Mouse (Mus musculus): Measurements from ENCODE around the gene Gm20695. TPM values are rescaled to one million over a fixed set of nuclear protein-coding genes. Genes with fewer than 3 reads are reported as not detected.

Gene Gm20695
- polyA plus RNA-seq (2012; rRNA removed) (0.17 and 0.26 TPM in 2 replicates), polyA plus RNA-seq (2014; fragmentation: Nextera tagmentation; extraction: Ambion mirVana) (0.46 and 0.75 TPM in 2 replicates)

DNA sequence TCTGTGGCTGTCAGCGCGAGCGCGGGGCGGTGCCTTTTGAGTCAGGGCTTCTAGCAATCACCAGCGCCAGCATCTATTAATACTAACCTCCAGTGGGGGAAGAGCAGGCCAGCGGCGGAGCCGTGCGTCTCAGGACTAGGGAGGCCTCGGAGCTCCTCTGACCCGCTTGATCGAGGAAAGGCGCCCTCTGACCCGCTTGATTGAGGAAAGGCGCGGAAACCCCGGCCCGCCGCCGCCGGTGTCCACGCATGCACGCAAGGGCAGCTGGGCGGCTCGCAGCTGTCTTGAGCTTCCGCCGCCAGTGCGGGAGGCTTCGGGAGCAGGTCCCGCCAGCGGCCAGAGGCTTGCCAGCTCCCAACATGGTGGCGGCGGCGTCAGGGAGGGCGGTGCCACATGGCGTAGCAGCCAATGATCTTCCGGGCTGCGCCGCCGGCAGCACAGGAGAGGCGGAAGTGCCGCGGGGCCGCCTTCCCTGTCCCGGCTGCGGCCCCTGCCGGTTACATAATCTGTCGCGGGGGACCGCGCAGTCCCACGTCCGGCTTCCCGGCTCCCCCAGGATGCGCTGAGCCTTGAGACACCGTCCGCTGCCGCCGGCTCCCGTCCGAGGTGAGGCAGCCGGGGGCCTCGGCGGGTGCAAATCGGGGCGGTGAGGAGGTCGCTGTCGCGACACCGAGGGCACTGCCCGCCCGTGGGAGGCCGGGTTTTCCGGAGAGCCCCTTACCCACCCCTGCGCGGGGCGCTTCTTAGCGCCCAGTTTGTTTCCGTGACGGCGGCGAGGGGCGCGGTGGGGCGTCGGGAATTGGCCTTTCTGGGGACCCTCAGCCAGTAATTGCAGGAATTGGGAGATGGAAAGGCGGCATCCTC lies at the start of gene Gm20695, which contains the start of gene Zfp597:
Gene Gm20695 (plus strand): TSS at position 448 of the 864 bp plus-strand sequence.
Gene Zfp597 (minus strand): TSS at position 361 of the 864 bp plus-strand sequence.
- peak; percentile 98 for ATAC-seq (ENCODE audit: insufficient read depth)
- Histone ChIP-seq H3K4me3 (ENCODE audit: insufficient read depth in 1 of 2, low read depth in 2 of 2, low read length in 2 of 2) (peak within 1 kb of the TSS; percentile 80 to 87), H3K4me2 (ENCODE audit: low read depth) (peak within 1 kb of the TSS; percentile 83), H3K36me3 (replicated peaks; ENCODE audit: control insufficient read depth, insufficient read depth, low read depth) (no peaks in the 10 kb centered on the region), H3K27ac (peak within 1 kb of the TSS; percentile 67), H3K9me3 (ENCODE audit: control insufficient read depth, low read length) (no peaks in the 10 kb centered on the region), H3K4me1 (replicated peaks; ENCODE audit: control insufficient read depth in 2 of 2, insufficient read depth in 2 of 2, low read length in 1 of 2) (peaks cover 8 to 20% of the 10 kb centered on the region in 2 experiments), H3K27me3 (ENCODE audit: control insufficient read depth, insufficient read depth, low read length) (no peaks in the 10 kb centered on the region), H3K9ac (replicated peaks) (peak within 1 kb of the TSS; percentile 90)
- under 1% methylated on average over 88 of the region's 88 CpGs for WGBS (ENCODE audit: insufficient replicate concordance)
- peak; percentile 87 to 88 (median 87) for DNase-seq (ENCODE audit: low read depth in 3 of 3, low spot score in 3 of 3)
- peak; percentile 53 for TF ChIP-seq CTCF (IDR thresholded peaks at IDR 0.05; ENCODE audit: low read depth)
- TF ChIP-seq EP300 (IDR thresholded peaks at IDR 0.05; ENCODE audit: low read depth) = peak; percentile 38; the same call in 1 of the 2 replicates

- ATAC-seq (ENCODE audit: insufficient read depth) (no peak), DNase-seq (ENCODE audit: low read depth in 3 of 3, low spot score in 3 of 3) (no peak)
- WGBS (ENCODE audit: insufficient replicate concordance) = 61% methylated on average over 2 of the region's 2 CpGs
- Histone ChIP-seq H3K9me3 (ENCODE audit: control insufficient read depth, low read length) (no peaks in the 10 kb centered on the region), H3K27ac (no peak overlapping the region), H3K4me1 (replicated peaks; ENCODE audit: control insufficient read depth in 2 of 2, insufficient read depth in 2 of 2, low read length in 1 of 2) (no peaks in the 10 kb centered on the region), H3K27me3 (ENCODE audit: control insufficient read depth, insufficient read depth, low read length) (no peaks in the 10 kb centered on the region), H3K9ac (replicated peaks) (no peak overlapping the region), H3K4me2 (ENCODE audit: low read depth) (no peak overlapping the region), H3K36me3 (replicated peaks; ENCODE audit: control insufficient read depth, insufficient read depth, low read depth) (no peaks in the 10 kb centered on the region), H3K4me3 (ENCODE audit: insufficient read depth in 1 of 2, low read depth in 2 of 2, low read length in 2 of 2) (no peak overlapping the region)
- TF ChIP-seq EP300 (IDR thresholded peaks at IDR 0.05; ENCODE audit: low read depth) (no peak), CTCF (IDR thresholded peaks at IDR 0.05; ENCODE audit: low read depth) (no peak)
Observed at GRCm38 (mm10) chr16:3835461-3835860, 49.0 kb upstream of the Gm20695 start.

DNA sequence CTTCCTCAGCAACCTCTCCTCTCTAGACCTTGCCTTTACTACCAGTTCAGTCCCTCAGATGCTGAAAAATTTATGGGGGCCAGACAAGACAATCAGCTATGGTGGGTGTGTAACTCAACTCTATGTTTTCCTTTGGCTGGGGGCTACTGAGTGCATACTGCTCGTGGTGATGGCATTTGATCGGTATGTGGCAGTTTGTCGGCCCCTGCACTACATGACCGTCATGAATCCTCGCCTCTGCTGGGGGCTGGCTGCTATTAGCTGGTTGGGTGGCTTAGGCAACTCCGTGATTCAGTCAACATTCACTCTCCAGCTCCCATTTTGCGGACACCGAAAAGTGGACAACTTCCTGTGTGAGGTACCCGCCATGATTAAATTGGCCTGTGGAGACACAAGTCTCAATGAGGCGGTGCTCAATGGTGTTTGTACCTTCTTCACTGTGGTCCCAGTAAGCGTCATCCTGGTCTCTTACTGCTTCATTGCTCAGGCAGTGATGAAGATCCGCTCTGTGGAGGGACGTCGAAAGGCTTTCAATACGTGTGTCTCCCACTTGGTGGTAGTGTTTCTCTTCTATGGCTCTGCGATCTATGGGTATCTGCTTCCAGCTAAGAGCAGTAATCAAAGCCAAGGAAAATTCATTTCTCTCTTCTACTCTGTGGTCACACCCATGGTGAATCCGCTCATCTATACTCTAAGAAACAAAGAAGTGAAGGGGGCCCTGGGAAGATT lies 45.1 kb upstream of the Gm20695 start:
- no peak overlapping the region for H3K4me3 ChIP-seq (ENCODE audit: insufficient read depth in 1 of 2, low read depth in 2 of 2, low read length in 2 of 2)
- TF ChIP-seq EP300 (IDR thresholded peaks at IDR 0.05; ENCODE audit: low read depth) (no peak), CTCF (IDR thresholded peaks at IDR 0.05; ENCODE audit: low read depth) (peak; percentile 53)
- no peaks in the 10 kb centered on the region for H3K9me3 ChIP-seq (ENCODE audit: control insufficient read depth, low read length)
- no peaks in the 10 kb centered on the region for H3K27me3 ChIP-seq (ENCODE audit: control insufficient read depth, insufficient read depth, low read length)
- H3K36me3 ChIP-seq (replicated peaks; ENCODE audit: control insufficient read depth, insufficient read depth, low read depth) = no peaks in the 10 kb centered on the region
- no peak for ATAC-seq (ENCODE audit: insufficient read depth)
- peaks cover 0 to 2% of the 10 kb centered on the region in 2 experiments; a peak in 1 of 4 replicates for H3K4me1 ChIP-seq (replicated peaks; ENCODE audit: control insufficient read depth in 2 of 2, insufficient read depth in 2 of 2, low read length in 1 of 2)
- 45% methylated on average over 17 of the region's 17 CpGs for WGBS (ENCODE audit: insufficient replicate concordance)
- no peak for DNase-seq (ENCODE audit: low read depth in 3 of 3, low spot score in 3 of 3)
- no peak overlapping the region for H3K27ac ChIP-seq
- H3K9ac ChIP-seq (replicated peaks) = no peak overlapping the region
- H3K4me2 ChIP-seq (ENCODE audit: low read depth) = no peak overlapping the region

GRCm38 (mm10) chr16:3842989-3843388 lies 41.5 kb upstream of the Gm20695 start:
- Histone ChIP-seq H3K27ac (no peak overlapping the region), H3K9ac (replicated peaks) (no peak overlapping the region), H3K27me3 (ENCODE audit: control insufficient read depth, insufficient read depth, low read length) (no peaks in the 10 kb centered on the region), H3K36me3 (replicated peaks; ENCODE audit: control insufficient read depth, insufficient read depth, low read depth) (no peaks in the 10 kb centered on the region), H3K4me1 (replicated peaks; ENCODE audit: control insufficient read depth in 2 of 2, insufficient read depth in 2 of 2, low read length in 1 of 2) (peaks cover 5% of the 10 kb centered on the region in 2 experiments; a peak in 3 of 4 replicates), H3K4me3 (ENCODE audit: insufficient read depth in 1 of 2, low read depth in 2 of 2, low read length in 2 of 2) (no peak overlapping the region), H3K4me2 (ENCODE audit: low read depth) (no peak overlapping the region), H3K9me3 (ENCODE audit: control insufficient read depth, low read length) (no peaks in the 10 kb centered on the region)
- DNase-seq (ENCODE audit: low read depth in 3 of 3, low spot score in 3 of 3) (no peak), ATAC-seq (ENCODE audit: insufficient read depth) (no peak)
- TF ChIP-seq CTCF (IDR thresholded peaks at IDR 0.05; ENCODE audit: low read depth) (no peak), EP300 (IDR thresholded peaks at IDR 0.05; ENCODE audit: low read depth) (no peak)
- WGBS (ENCODE audit: insufficient replicate concordance) = 19% methylated on average over 4 of the region's 4 CpGs
